Comparison of ENCODE assay signal across 8 mouse cellular contexts in genomic region chr10:45066931-45067308, GRCm38 (mm10). TPM values are rescaled to one million over a fixed set of nuclear protein-coding genes. Genes with fewer than 3 reads are reported as not detected.
DNase-seq lines count a peak whose midpoint lies in the region; ATAC-seq lines count a peak whose summit lies in the region.

Prep (plus strand) TSS chr10:45067203.

- H3K27ac ChIP-seq in heart, embryonic 12.5 days (ENCODE audit: poor library complexity, severe bottlenecking), result peak within 1 kb of the TSS; percentile 80
- H3K27ac ChIP-seq in kidney, embryonic 16.5 days (ENCODE audit: low read length), result peak within 1 kb of the TSS; percentile 81
- H3K27ac ChIP-seq in liver, embryonic 12.5 days, result peak within 1 kb of the TSS; percentile 79

- ATAC-seq in CD4-positive, CD25-positive, alpha-beta regulatory T cell, adult 4 months, result peak; percentile 91
- peak; percentile 89 for ATAC-seq in heart, embryonic 12.5 days (ENCODE audit: insufficient number of reproducible peaks, low FRiP score)
- ATAC-seq in kidney, embryonic 16.5 days (ENCODE audit: low FRiP score, low TSS enrichment), result peak; percentile 94
- peak; percentile 88 for ATAC-seq in liver, embryonic 12.5 days

- H3K4me1 ChIP-seq in erythroblast, embryonic 14.5 days (ENCODE audit: control insufficient read depth), result peaks cover 61% of the 10 kb centered on the region
- H3K4me1 ChIP-seq in heart, embryonic 12.5 days (replicated peaks), result peaks cover 43% of the 10 kb centered on the region
- peaks cover 28% of the 10 kb centered on the region for H3K4me1 ChIP-seq in kidney, embryonic 16.5 days (ENCODE audit: insufficient read depth, low read length)
- H3K4me1 ChIP-seq in liver, embryonic 12.5 days, result peaks cover 67% of the 10 kb centered on the region

- no peaks in the 10 kb centered on the region for H3K9me3 ChIP-seq in erythroblast, embryonic 14.5 days (ENCODE audit: control insufficient read depth, low read length)
- no peaks in the 10 kb centered on the region for H3K9me3 ChIP-seq in heart, embryonic 12.5 days (replicated peaks)
- H3K9me3 ChIP-seq in kidney, embryonic 16.5 days (ENCODE audit: low read length), result no peaks in the 10 kb centered on the region
- H3K9me3 ChIP-seq in liver, embryonic 12.5 days (replicated peaks), result no peaks in the 10 kb centered on the region

- peak within 1 kb of the TSS; percentile 80 for H3K4me3 ChIP-seq in erythroblast, embryonic 14.5 days (replicated peaks)
- H3K4me3 ChIP-seq in heart, embryonic 12.5 days, result peak within 1 kb of the TSS; percentile 99
- H3K4me3 ChIP-seq in kidney, embryonic 16.5 days (ENCODE audit: low read length), result peak within 1 kb of the TSS; percentile 89
- H3K4me3 ChIP-seq in liver, embryonic 12.5 days, result peak within 1 kb of the TSS; percentile 89

- no peaks in the 10 kb centered on the region for H3K27me3 ChIP-seq in erythroblast, embryonic 14.5 days (ENCODE audit: control insufficient read depth)
- H3K27me3 ChIP-seq in heart, embryonic 12.5 days (replicated peaks), result no peaks in the 10 kb centered on the region
- H3K27me3 ChIP-seq in kidney, embryonic 16.5 days (ENCODE audit: insufficient read depth, low read length), result no peaks in the 10 kb centered on the region
- no peaks in the 10 kb centered on the region for H3K27me3 ChIP-seq in liver, embryonic 12.5 days (replicated peaks)
- no peaks in the 10 kb centered on the region for H3K27me3 ChIP-seq in splenic B cell, adult 2 months (ENCODE audit: control insufficient read depth, insufficient read depth, low read length, poor library complexity, severe bottlenecking)

- peak within 1 kb of the TSS; percentile 84 for H3K4me2 ChIP-seq in heart, embryonic 12.5 days
- H3K4me2 ChIP-seq in kidney, embryonic 16.5 days (replicated peaks; ENCODE audit: low read depth, low read length), result peak within 1 kb of the TSS; percentile 70
- H3K4me2 ChIP-seq in liver, embryonic 12.5 days, result peak within 1 kb of the TSS; percentile 96

- H3K36me3 ChIP-seq in erythroblast, embryonic 14.5 days (ENCODE audit: control insufficient read depth), result 0 out of 2 replicates have a peak, but pooled peaks cover under 1% of the 10 kb centered on the region
- no peaks in the 10 kb centered on the region; the same call in 1 of the 2 replicates for H3K36me3 ChIP-seq in heart, embryonic 12.5 days
- H3K36me3 ChIP-seq in kidney, embryonic 16.5 days (ENCODE audit: insufficient read depth, low read length), result no peaks in the 10 kb centered on the region
- peaks cover under 1% of the 10 kb centered on the region; the same call in 1 of the 2 replicates for H3K36me3 ChIP-seq in liver, embryonic 12.5 days
- H3K36me3 ChIP-seq in splenic B cell, adult 2 months (ENCODE audit: control insufficient read depth, insufficient read depth, low read length, poor library complexity, severe bottlenecking), result no peaks in the 10 kb centered on the region

- peak; percentile 73 for DNase-seq in brain, embryonic 18.5 days (ENCODE audit: low read depth, low spot score)
- peak; percentile 85 for DNase-seq in naive thymus-derived CD4-positive, alpha-beta T cell, adult 2 months (ENCODE audit: low read depth)
- DNase-seq in splenic B cell, adult 2 months (ENCODE audit: low read depth, low spot score), result peak; percentile 89

- H3K9ac ChIP-seq in heart, embryonic 12.5 days, result peak within 1 kb of the TSS; percentile 97
- H3K9ac ChIP-seq in kidney, embryonic 16.5 days (replicated peaks; ENCODE audit: low read length), result peak within 1 kb of the TSS; percentile 90
- peak within 1 kb of the TSS; percentile 91 for H3K9ac ChIP-seq in liver, embryonic 12.5 days

- WGBS in heart, embryonic 12.5 days, result 0% methylated on average over 37 of the region's 57 CpGs
- WGBS in kidney, embryonic 16.5 days, result under 1% methylated on average over 42 of the region's 57 CpGs
- WGBS in liver, embryonic 12.5 days (ENCODE audit: insufficient replicate concordance), result 1% methylated on average over 49 of the region's 57 CpGs

RNA-seq across cellular contexts. Expression of gene Prep, which starts in this region (rescaled TPM):
- 1 to 10 TPM; 2.5 to 3.4 TPM for polyA plus RNA-seq in CD4-positive, CD25-positive, alpha-beta regulatory T cell, adult 4 months (2017; shearing (Covaris generic))
- polyA plus RNA-seq in erythroblast, embryonic 14.5 days (2012), result 0.28 and 0.32 TPM in 2 replicates
- polyA plus RNA-seq in heart, embryonic 12.5 days (2016; fragmentation: Nextera tagmentation; extraction: Ambion mirVana), result 29.9 and 31.0 TPM in 2 replicates
- 26.6 and 26.7 TPM in 2 replicates for polyA plus RNA-seq in kidney, embryonic 16.5 days (2015; fragmentation: Nextera tagmentation; extraction: Ambion mirVana)
- polyA plus RNA-seq in liver, embryonic 12.5 days (2016; fragmentation: Nextera tagmentation; extraction: Ambion mirVana), result 15.7 and 16.1 TPM in 2 replicates

Comparison
In these comparisons a context has a peak if more than half of its experiments do, and no peak if none do; other contexts are left out.
1. Peak in every context shown above with its lines: DNase-seq, ATAC-seq, H3K4me3 ChIP-seq and H3K27ac ChIP-seq.